Mouse (Mus musculus): ENCODE measurements around the gene Tmem114. TPM values are rescaled to one million over a fixed set of nuclear protein-coding genes. Genes with fewer than 3 reads are reported as not detected.

Tmem114 gene
- total and polyA plus RNA-seq, 3 experiments, result not detected

- Histone ChIP-seq H3K27me3 (ENCODE audit: insufficient read depth, low read length) (peaks cover 16% of the 10 kb centered on the region), H3K4me3 (ENCODE audit: low read depth, low read length) (no peak overlapping the region), H3K4me1 (ENCODE audit: insufficient read depth, low read depth, low read length) (no peaks in the 10 kb centered on the region), H3K9me3 (replicated peaks) (no peaks in the 10 kb centered on the region), H3K36me3 (replicated peaks) (no peaks in the 10 kb centered on the region)
- no peak for ATAC-seq (ENCODE audit: extremely low read depth, insufficient number of reproducible peaks, low FRiP score, poor library complexity, severe bottlenecking)
- DNase-seq (ENCODE audit: low spot score), result no peak
- TF ChIP-seq POLR2AphosphoS5 (IDR thresholded peaks at IDR 0.05; ENCODE audit: insufficient replicate concordance, low read depth, low read length) (no peak), TAL1 (conservative IDR thresholded peaks at IDR 0.05; ENCODE audit: low read depth, low read length) (no peak), CTCF (IDR thresholded peaks at IDR 0.05; ENCODE audit: low read depth, low read length) (no peak), GATA1 (IDR thresholded peaks at IDR 0.05; ENCODE audit: borderline replicate concordance, low read length) (no peak), GATA2 (IDR thresholded peaks at IDR 0.05; ENCODE audit: borderline replicate concordance, low read depth, low read length) (no peak)
Measured at GRCm38 (mm10) chr16:8424161-8424970, 570 bp downstream of the Tmem114 start.

GRCm38 (mm10) chr16:8423626-8424114, 1.3 kb downstream of the Tmem114 start:
- H3K9me3 ChIP-seq (replicated peaks), result no peaks in the 10 kb centered on the region
- no peak for DNase-seq (ENCODE audit: low spot score)
- no peaks in the 10 kb centered on the region for H3K36me3 ChIP-seq (replicated peaks)
- ATAC-seq (ENCODE audit: extremely low read depth, insufficient number of reproducible peaks, low FRiP score, poor library complexity, severe bottlenecking), result no peak
- H3K4me3 ChIP-seq (ENCODE audit: low read depth, low read length), result no peak overlapping the region
- TF ChIP-seq GATA1 (IDR thresholded peaks at IDR 0.05; ENCODE audit: borderline replicate concordance, low read length) (no peak), TAL1 (conservative IDR thresholded peaks at IDR 0.05; ENCODE audit: low read depth, low read length) (no peak), GATA2 (IDR thresholded peaks at IDR 0.05; ENCODE audit: borderline replicate concordance, low read depth, low read length) (no peak), POLR2AphosphoS5 (IDR thresholded peaks at IDR 0.05; ENCODE audit: insufficient replicate concordance, low read depth, low read length) (no peak), CTCF (IDR thresholded peaks at IDR 0.05; ENCODE audit: low read depth, low read length) (no peak)
- H3K27me3 ChIP-seq (ENCODE audit: insufficient read depth, low read length), result peaks cover 16% of the 10 kb centered on the region
- no peaks in the 10 kb centered on the region for H3K4me1 ChIP-seq (ENCODE audit: insufficient read depth, low read depth, low read length)

- H3K9me3 ChIP-seq (replicated peaks), result no peaks in the 10 kb centered on the region
- no peak for ATAC-seq (ENCODE audit: extremely low read depth, insufficient number of reproducible peaks, low FRiP score, poor library complexity, severe bottlenecking)
- H3K27me3 ChIP-seq (ENCODE audit: insufficient read depth, low read length), result peaks cover 19% of the 10 kb centered on the region
- no peak for TF ChIP-seq POLR2AphosphoS5 (IDR thresholded peaks at IDR 0.05; ENCODE audit: insufficient replicate concordance, low read depth, low read length)
- TF ChIP-seq GATA2 (IDR thresholded peaks at IDR 0.05; ENCODE audit: borderline replicate concordance, low read depth, low read length), result no peak
- no peak for TF ChIP-seq CTCF (IDR thresholded peaks at IDR 0.05; ENCODE audit: low read depth, low read length)
- no peak for TF ChIP-seq GATA1 (IDR thresholded peaks at IDR 0.05; ENCODE audit: borderline replicate concordance, low read length)
- TF ChIP-seq TAL1 (conservative IDR thresholded peaks at IDR 0.05; ENCODE audit: low read depth, low read length), result no peak
- H3K4me1 ChIP-seq (ENCODE audit: insufficient read depth, low read depth, low read length), result no peaks in the 10 kb centered on the region
- DNase-seq (ENCODE audit: low spot score), result no peak
- no peaks in the 10 kb centered on the region for H3K36me3 ChIP-seq (replicated peaks)
- no peak overlapping the region for H3K4me3 ChIP-seq (ENCODE audit: low read depth, low read length)
Measured at GRCm38 (mm10) chr16:8420842-8421241, 4.1 kb downstream of the Tmem114 start.

- Histone ChIP-seq H3K27me3 (ENCODE audit: insufficient read depth, low read length) (peaks cover 19% of the 10 kb centered on the region), H3K36me3 (replicated peaks) (no peaks in the 10 kb centered on the region), H3K9me3 (replicated peaks) (no peaks in the 10 kb centered on the region), H3K4me3 (ENCODE audit: low read depth, low read length) (no peak overlapping the region), H3K4me1 (ENCODE audit: insufficient read depth, low read depth, low read length) (no peaks in the 10 kb centered on the region)
- no peak for ATAC-seq (ENCODE audit: extremely low read depth, insufficient number of reproducible peaks, low FRiP score, poor library complexity, severe bottlenecking)
- TF ChIP-seq TAL1 (conservative IDR thresholded peaks at IDR 0.05; ENCODE audit: low read depth, low read length), result no peak
- TF ChIP-seq CTCF (IDR thresholded peaks at IDR 0.05; ENCODE audit: low read depth, low read length), result no peak
- TF ChIP-seq GATA2 (IDR thresholded peaks at IDR 0.05; ENCODE audit: borderline replicate concordance, low read depth, low read length), result no peak
- TF ChIP-seq GATA1 (IDR thresholded peaks at IDR 0.05; ENCODE audit: borderline replicate concordance, low read length), result no peak
- no peak for DNase-seq (ENCODE audit: low spot score)
Measured at GRCm38 (mm10) chr16:8420381-8420780, 4.6 kb downstream of the Tmem114 start.

- no peak overlapping the region for H3K4me3 ChIP-seq (ENCODE audit: low read depth, low read length)
- ATAC-seq (ENCODE audit: extremely low read depth, insufficient number of reproducible peaks, low FRiP score, poor library complexity, severe bottlenecking) (no peak), DNase-seq (ENCODE audit: low spot score) (no peak)
- H3K27me3 ChIP-seq (ENCODE audit: insufficient read depth, low read length), result peaks cover 14% of the 10 kb centered on the region
- no peaks in the 10 kb centered on the region for H3K9me3 ChIP-seq (replicated peaks)
- H3K36me3 ChIP-seq (replicated peaks), result no peaks in the 10 kb centered on the region
- H3K4me1 ChIP-seq (ENCODE audit: insufficient read depth, low read depth, low read length), result no peaks in the 10 kb centered on the region
- TF ChIP-seq CTCF (IDR thresholded peaks at IDR 0.05; ENCODE audit: low read depth, low read length) (no peak), TAL1 (conservative IDR thresholded peaks at IDR 0.05; ENCODE audit: low read depth, low read length) (no peak), POLR2AphosphoS5 (IDR thresholded peaks at IDR 0.05; ENCODE audit: insufficient replicate concordance, low read depth, low read length) (no peak), GATA2 (IDR thresholded peaks at IDR 0.05; ENCODE audit: borderline replicate concordance, low read depth, low read length) (no peak)
Measured at GRCm38 (mm10) chr16:8419666-8420065, 5.3 kb downstream of the Tmem114 start.

GRCm38 (mm10) chr16:8418126-8418525, 6.8 kb downstream of the Tmem114 start:
- peaks cover 14% of the 10 kb centered on the region for H3K27me3 ChIP-seq (ENCODE audit: insufficient read depth, low read length)
- H3K4me3 ChIP-seq (ENCODE audit: low read depth, low read length), result no peak overlapping the region
- no peak for TF ChIP-seq GATA1 (IDR thresholded peaks at IDR 0.05; ENCODE audit: borderline replicate concordance, low read length)
- TF ChIP-seq TAL1 (conservative IDR thresholded peaks at IDR 0.05; ENCODE audit: low read depth, low read length), result no peak
- no peak for TF ChIP-seq CTCF (IDR thresholded peaks at IDR 0.05; ENCODE audit: low read depth, low read length)
- TF ChIP-seq GATA2 (IDR thresholded peaks at IDR 0.05; ENCODE audit: borderline replicate concordance, low read depth, low read length), result no peak
- TF ChIP-seq POLR2AphosphoS5 (IDR thresholded peaks at IDR 0.05; ENCODE audit: insufficient replicate concordance, low read depth, low read length), result no peak
- no peaks in the 10 kb centered on the region for H3K36me3 ChIP-seq (replicated peaks)
- no peak for ATAC-seq (ENCODE audit: extremely low read depth, insufficient number of reproducible peaks, low FRiP score, poor library complexity, severe bottlenecking)
- no peaks in the 10 kb centered on the region for H3K4me1 ChIP-seq (ENCODE audit: insufficient read depth, low read depth, low read length)
- no peak for DNase-seq (ENCODE audit: low spot score)
- H3K9me3 ChIP-seq (replicated peaks), result no peaks in the 10 kb centered on the region

All from G1E (cell line).